Mouse (Mus musculus): ENCODE measurements around the gene Myo18b.

Myo18b gene

GRCm38 (mm10) chr5:112876846-112877390 is 19.2 kb downstream of the Myo18b start:
- no peak for DNase-seq (ENCODE audit: low spot score)

DNA sequence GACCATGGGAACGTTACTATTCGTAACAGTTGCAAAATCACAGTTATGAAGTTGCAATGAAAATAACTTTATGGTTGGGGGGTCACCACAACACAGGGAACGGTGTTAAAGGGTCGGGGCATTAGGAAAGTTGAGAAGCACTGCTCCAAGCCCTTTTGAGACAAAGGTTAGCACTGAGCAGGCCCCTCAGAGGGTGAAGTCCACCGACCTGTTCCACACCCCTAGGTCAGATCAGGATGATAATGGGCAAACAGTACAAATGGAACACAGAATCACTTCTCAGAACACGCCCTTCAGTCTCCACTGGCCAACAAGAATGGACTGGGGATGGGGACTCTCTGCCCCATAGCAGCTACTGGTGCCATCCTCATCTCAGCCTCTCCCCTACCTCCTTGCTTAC is 23.2 kb downstream of the Myo18b start:
- DNase-seq (ENCODE audit: low spot score), result no peak

GRCm38 (mm10) chr5:112870729-112871128 is 25.4 kb downstream of the Myo18b start:
- DNase-seq (ENCODE audit: low spot score), result no peak

- no peak for DNase-seq (ENCODE audit: low spot score)
Measured at GRCm38 (mm10) chr5:112868620-112869019, 27.5 kb downstream of the Myo18b start.

DNA sequence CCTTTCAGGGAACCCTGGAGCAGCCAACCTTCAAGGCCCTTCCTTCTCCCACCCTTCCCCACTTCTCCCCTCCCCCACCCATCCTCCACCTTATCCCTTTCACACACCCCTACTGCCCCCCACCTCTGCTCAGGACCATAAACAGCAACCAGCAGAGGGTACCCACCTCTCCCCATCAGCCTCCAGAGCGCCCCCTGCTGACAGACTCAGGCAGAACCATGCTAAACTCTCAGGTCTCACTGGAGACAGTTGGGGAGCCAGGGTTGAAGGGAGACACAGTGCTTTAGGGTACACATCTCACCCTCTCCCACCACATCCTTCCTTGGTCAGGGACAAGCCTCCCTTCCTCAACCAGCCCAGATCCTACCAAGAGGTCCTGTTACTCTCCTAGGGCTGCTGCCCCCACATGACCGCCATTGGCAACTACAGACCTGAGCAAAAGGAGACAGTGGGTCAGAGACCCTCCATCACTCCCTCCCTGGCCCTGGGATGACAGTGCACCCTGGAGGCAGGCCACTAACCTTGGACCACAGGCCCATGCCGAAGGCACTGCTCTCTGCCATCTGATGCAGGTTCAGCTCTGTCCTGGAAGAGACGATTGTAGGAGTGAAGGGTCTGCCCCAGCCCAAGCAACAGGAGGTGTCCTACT is 31.3 kb downstream of the Myo18b start:
- no peak for DNase-seq (ENCODE audit: low spot score)

DNA sequence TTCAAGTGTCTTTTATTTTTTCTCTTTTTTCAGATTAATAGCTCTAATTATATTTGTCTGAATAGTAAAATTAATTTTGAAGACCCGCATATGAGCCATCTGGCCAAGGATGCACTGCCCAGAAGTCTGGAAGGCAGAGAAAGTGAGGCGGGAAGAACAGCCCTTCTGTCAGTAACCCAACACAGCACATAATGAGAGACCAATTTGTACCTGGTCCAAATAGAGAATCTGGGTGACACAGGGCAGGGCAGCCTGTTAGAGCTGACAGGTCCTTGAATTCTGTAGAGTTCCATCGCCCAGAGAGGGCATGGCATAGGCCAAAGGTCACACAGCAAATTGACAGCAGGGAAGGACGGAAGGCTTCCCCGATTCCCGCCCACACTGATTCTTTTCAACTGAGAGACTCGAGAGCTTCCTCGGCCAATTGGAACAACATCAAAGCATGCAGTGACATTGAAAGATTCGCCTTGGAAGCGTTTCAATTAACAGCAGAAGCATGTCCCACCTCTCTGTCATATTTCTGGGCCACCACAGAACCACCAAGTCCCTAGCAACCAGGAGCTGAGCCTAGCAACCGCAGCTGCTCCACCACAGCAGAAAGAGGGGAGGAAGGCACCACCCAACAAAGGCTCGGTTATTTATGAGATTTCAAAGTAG is 36.7 kb downstream of the Myo18b start:
- DNase-seq (ENCODE audit: low spot score), result no peak

DNA sequence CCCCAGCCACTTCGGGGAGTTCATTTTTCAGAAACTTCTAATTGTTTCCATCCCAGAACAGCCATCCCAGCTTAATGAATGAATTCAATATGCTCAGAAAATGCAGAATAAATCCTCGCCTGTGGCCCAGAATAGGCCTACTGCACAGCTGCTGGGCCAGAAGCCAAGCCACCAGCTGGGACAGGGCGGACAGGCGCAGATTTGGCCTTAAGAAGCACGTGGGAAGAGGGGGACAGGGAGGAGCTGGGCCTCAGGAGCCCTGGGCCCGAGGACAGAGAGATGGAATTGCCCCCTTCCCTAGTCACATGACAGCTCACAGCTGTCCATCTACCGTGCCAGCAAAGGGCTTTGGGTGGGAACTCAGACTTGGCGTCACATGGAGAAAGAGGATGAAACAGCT is 43.0 kb downstream of the Myo18b start:
- no peak for DNase-seq (ENCODE audit: low spot score)

DNA sequence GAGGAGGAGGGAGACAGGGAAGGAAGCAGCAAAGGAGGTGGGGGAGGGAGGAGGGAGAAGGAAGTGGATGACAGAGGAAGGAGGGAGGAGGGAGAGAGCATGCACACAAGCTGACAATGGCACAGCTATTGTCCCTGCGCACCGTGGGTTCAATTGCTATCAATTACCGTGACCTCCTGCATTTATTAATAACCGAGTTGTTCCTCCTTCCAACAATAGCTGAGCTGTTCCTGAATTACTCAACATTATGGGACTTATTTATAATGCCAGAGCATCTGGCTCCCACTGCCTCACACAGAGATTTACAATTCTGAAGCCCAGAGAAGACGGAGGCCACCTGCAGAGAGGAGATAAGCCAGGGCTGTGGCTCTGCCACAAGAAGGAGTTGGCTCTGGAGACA is 44.8 kb downstream of the Myo18b start:
- DNase-seq (ENCODE audit: low spot score), result no peak

GRCm38 (mm10) chr5:112848586-112849280 is 47.4 kb downstream of the Myo18b start:
- no peak for DNase-seq (ENCODE audit: low spot score)

GRCm38 (mm10) chr5:112847985-112848542 is 48.1 kb downstream of the Myo18b start:
- no peak for DNase-seq (ENCODE audit: low spot score)

GRCm38 (mm10) chr5:112846146-112846545 is 50.0 kb downstream of the Myo18b start:
- no peak for DNase-seq (ENCODE audit: low spot score)

DNA sequence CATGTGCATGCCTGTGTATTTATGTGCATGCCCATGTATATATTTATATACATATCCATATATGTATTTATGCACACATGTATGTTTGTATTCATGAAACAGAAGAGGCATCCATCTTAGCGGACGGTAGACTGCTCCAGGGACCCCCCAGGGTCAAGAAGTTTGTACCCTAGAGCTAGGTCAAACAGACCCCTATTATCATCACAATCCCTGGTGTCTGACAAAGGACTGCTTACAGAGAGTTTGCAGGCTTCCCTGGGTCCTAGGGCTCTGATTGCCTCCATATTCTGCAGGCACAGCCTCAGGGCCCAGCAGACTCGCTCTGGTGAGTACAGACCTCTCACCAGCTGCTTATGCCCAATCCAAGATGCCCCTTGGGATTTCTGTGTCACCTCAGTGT is 51.7 kb downstream of the Myo18b start:
- no peak for DNase-seq (ENCODE audit: low spot score)

- DNase-seq (ENCODE audit: low spot score), result no peak
Measured at GRCm38 (mm10) chr5:112843676-112844257, 52.4 kb downstream of the Myo18b start.

DNA sequence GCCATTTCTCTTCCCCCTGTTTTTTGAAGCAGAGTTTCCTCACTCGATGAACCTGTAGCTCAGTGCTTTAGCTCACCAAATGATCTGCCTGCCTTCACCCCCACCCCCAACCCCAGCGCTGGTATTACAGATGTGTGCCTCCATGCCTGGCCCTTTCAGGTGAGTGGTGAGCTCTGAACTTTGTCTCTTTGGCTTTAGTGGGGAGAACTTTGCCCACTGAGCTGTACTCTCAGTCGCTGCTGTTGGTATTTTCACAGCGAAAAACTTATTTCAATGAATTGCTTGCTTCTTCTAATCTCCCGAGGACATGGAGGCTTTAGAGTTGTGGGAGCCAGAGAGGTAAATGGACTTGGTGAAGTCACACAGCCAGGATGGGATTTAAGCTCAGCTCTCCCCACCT is 53.5 kb downstream of the Myo18b start:
- DNase-seq (ENCODE audit: low spot score), result no peak

GRCm38 (mm10) chr5:112841850-112842249 is 54.3 kb downstream of the Myo18b start:
- DNase-seq (ENCODE audit: low spot score), result no peak

DNA sequence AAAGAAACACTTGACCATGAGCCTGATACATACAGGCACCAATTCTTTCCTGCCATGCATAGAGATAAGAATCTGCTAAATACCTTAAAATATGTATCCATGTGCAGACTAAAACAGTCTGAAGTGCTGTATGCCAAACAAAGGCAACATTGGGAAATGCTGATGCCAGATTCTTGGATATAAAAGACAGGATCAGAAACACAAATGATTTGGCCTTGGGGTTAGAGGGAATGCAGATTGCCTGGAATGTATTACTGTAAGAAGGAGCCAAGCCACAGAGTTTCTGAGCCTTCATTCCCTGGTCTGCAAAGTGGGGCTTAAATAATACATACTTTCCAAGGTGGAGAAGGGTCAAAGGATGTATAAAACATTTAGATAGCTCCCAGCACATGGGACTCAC is 61.3 kb downstream of the Myo18b start:
- no peak for DNase-seq (ENCODE audit: low spot score)

- no peak for DNase-seq (ENCODE audit: low spot score)
Measured at GRCm38 (mm10) chr5:112833866-112834265, 62.3 kb downstream of the Myo18b start.

GRCm38 (mm10) chr5:112825091-112825794 is 70.9 kb downstream of the Myo18b start:
- no peak for DNase-seq (ENCODE audit: low spot score)

DNA sequence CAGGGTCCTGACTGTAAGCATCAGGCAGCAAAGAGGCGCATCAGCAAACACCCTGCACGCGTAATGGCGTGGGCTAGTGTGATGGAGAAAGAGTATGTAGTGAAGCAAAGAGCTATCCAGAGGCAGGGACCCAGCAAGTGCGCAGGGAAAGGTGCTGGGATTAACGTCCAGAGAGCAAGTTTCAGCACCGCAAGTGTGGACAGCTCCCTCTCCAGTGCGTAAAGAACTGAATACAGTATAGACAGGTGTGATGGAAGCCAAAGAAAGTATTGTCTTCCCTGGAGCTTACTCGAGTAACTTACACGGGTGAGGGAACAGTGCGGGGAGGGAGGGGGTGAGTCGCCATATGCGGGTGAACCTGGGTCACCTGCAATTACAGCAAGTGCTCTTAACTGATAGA is 71.8 kb downstream of the Myo18b start:
- no peak for DNase-seq (ENCODE audit: low spot score)

DNA sequence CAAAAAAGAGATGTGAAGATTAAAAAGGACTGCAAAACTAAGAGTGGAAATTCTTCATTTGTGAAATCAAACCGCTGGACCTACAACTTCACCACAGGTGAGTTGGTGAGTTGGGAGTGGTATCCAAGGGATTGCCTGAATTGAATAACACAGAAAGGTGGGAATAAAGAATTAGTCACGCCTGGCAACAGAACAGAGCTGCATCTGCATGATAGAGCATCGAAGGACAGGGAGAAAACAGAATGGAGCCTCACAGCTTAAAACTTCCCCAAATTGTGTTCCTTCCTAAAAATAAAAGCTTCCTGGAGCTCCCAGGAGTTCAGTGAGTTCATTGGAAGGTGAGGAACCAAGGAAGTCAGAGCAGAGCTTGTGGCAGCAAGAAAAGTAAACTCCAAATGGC is 73.7 kb downstream of the Myo18b start:
- DNase-seq (ENCODE audit: low spot score), result no peak

DNA sequence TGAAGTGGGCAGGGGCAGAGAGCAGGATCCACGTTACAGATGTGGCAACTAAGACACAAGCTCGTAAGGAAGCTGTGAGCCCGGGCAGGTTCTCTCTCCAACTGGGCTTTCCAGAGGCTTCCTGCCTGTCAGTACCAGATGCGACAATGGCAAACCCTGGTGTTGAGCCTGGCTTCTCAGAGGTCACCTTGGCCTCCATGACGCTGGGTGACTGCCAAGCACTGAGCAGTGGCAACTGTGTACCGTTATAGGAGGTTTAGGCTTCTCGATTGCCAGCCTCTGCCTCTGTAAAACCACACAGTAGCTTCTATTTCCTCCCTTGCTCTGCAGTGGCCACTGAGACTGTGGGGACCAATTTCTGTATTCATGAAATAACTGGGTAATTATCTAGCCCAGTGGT is 81.1 kb downstream of the Myo18b start:
- DNase-seq (ENCODE audit: low spot score), result no peak

DNA sequence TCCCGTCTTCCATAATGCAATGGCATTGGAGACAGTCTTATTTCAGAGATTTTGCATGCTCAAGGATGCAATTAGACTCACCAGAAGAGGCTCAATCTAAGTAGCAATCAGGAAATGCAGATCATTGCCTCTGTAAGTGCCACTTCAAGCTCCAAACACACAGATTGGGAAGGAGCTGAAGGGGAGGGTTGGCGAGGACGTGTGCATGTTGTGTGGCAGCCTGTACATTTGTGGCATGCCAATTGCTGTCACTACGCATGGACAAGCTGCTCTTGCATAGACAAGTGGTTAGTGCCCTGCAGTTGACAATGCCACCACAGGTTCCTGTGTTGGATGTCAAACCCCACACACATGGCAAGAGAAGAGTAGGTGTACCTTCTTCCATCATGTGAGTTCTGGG is 88.5 kb downstream of the Myo18b start:
- DNase-seq (ENCODE audit: low spot score), result no peak

Measured in layer of hippocampus, adult 9-10 months (tissue).